Mouse (Mus musculus) ovary, postnatal 10 days (tissue): Measurements from ENCODE around the gene Pax5.
A peak's percentile ranks its signal among the peaks of the same experiment; 100 is the strongest.

Source experiments
- DNase-seq: peaks from one replicate; pipeline ENCODE4 v3.0.0; 2022; ENCODE audit warnings: low spot score

The Pax5 gene

GRCm38 (mm10) chr4:44705151-44705550, 5.1 kb downstream of the Pax5 start:
- no peak for DNase-seq

DNA sequence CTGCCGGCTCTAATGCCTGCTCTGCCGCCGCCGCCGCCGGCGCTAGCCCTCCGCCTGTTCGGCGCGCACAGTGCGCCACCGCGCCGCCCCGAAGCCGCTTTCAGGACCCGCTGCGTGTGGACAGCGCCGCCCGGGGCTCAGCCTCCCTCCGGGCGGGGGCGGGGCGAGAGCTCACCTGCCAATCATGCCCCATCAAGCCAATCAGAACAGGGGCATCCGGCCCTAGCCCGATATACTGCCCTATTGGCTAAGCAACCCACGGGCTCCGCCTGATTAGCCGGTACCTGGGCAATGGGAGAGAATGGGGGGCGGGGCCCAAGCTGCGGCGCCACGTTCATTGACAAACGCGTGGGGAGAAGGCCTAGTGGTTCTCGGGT, 5.9 kb downstream of the Pax5 start:
- DNase-seq = peak; percentile 71

DNA sequence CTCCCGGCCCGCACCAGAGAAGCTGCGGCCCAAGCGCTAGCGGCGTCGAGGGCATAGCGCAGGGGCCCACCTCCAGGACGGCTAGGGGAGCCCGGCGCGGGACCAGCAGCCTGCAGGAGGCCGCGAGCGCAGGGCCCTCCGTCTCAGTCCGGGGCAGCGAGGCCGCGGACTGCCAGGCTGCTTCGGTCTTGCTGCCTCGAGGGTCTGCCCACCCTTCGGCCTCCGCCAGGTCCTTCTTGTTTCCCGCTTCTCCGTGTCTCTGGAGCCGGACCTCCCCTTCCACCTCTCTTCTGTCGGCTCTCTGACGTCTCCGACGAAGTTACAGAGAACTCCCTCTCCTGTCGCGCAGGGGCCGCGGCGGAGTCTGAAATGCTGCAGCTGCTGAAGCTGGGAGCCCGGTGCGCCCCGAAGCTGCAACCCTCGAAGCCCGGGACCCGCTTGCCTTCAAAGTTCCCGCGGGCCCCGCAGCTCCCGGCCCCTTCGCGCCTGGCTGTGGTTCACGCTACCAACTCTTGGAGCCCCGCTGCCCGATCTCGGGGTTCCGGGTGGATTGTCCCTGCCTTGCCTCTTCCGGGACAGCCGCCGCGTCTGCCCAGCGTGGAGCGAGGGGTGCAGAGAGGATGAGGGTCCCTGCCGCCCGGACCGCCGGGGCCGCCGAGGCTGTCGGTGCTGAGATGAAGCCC, 6.5 kb downstream of the Pax5 start:
- no peak for DNase-seq

GRCm38 (mm10) chr4:44702891-44703685, 7.2 kb downstream of the Pax5 start:
- no peak for DNase-seq

DNA sequence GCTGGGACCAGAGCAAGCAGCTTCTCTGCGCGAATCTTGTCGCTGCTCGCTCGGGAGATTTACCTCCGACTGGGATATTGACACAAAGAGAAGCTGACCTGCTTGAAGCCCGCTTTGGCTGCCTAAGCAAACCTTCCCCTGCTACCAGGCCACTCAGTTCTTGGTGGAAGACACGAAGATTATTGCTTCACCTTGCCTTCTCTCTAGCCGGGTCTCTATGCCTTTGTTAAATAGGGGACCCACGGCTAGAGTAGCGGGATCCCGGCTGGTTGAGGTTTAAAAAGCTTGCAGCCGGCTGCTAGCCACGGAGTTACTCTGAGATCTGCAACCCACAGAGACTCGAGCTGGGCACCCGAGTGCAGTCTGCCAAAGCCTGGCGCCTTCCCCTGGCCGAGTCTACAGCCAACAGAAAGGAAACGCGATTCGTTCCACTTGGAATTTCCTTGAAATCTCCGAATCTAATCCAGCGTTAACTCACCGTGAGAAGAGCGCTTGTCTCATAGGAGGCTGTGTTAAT, 8.2 kb downstream of the Pax5 start:
- DNase-seq = no peak

DNA sequence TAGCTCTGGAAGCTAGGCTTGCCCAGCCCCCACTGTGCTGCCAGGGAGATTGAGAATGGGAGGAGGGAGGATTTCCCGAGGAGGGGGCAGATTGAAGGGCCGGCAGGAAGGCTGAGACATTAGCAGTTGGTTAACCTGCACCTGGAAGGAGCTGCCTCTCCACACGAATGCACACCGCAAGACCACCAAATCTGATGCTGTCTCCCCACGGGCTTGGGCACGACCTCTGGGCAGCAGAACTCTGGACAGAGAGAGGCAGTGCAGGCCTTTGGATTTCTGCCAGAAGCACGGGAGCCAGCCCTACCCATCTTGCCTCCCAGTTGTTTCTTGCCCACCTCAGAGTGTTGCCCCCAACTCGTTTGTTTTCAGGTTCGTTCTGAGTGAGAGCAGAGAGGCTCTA, 8.8 kb downstream of the Pax5 start:
- no peak for DNase-seq

GRCm38 (mm10) chr4:44696676-44697075, 13.6 kb downstream of the Pax5 start:
- DNase-seq = no peak

DNA sequence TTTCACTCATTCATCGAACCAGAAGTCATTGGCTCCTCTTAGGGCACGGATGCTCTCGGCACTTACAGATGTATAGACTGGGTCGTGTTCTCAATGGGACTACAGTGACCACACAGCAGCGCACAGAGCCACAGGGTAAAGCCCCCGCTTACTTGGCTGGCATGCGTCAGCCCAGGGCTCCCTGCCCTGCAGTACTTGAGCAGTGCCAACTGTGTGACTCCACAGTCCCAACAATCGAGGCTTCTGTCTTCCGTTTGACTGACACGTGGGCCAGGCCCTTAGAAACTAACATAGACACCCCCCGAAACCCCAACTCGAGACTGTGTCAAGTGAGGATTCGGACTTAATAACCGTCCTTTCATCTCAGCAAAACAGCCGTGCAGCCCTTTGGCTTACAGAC, 15.9 kb downstream of the Pax5 start:
- DNase-seq = no peak

GRCm38 (mm10) chr4:44685582-44685981, 24.7 kb downstream of the Pax5 start:
- DNase-seq = no peak

DNA sequence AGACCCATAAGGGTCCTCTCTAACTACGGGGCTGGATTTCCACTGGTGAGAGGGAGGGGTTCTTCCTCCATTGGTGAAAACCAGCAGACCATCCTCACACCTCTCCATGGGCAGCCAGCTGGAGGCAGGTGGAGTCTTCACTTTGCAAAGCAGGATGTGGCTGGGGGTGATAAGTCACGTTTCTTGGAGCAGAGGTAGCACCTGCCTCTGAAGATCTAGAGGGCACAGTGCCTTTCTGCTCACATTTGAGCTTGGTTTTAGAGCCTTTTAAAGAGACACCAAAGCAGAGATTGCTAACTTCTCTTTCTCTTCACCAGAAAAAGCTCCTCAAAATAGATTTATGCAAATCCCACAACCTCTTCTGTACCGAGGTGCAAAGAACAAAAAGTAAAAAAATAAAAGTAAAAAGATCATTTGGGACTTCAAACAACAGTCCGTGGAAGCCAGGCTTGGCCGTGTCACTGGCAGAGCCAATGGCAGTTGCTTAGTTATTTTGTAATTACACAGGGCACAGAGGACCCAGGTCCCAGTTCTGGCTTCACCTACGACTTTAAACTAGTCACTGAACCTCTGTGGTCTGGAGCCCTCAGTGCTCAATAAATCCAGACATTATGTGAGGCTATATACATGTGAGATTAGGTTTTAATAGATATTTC, 29.9 kb downstream of the Pax5 start:
- DNase-seq = no peak

DNA sequence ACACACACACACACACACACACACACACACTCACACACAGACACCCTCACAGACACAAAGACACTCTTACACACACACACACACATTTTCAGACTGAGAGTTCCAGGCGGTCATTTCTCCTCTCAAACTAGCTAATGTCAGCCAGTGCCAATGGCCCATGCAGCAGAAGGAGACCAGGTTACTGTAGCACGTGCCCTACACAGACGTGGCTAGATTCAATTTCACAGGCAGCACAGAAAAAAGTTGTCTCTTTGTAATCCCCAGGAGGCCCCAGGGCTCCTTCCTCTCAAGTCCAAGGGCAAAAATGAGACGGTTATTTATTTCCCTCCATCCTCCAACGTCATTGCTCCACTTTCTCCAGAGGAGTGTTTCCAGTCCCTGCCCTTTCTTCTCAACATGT, 31.6 kb downstream of the Pax5 start:
- no peak for DNase-seq

DNA sequence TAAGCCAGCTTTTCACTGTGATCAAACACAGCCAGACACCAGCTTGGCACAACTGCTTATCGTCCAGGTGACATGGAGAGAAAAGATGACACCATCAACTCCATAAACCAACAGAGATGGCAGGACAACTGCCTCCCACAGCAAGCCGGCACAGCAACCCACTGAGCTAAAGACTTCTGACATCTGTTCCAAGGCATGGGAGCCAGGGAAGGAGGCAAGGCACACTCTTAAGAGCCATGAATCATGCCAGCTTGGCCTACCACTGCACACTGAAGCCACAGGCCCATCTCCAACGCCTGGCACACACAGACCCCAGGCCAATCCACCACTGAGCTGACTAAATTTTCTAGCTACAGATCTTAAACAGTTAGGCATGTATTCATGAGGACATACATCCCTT, 32.3 kb downstream of the Pax5 start:
- no peak for DNase-seq

DNA sequence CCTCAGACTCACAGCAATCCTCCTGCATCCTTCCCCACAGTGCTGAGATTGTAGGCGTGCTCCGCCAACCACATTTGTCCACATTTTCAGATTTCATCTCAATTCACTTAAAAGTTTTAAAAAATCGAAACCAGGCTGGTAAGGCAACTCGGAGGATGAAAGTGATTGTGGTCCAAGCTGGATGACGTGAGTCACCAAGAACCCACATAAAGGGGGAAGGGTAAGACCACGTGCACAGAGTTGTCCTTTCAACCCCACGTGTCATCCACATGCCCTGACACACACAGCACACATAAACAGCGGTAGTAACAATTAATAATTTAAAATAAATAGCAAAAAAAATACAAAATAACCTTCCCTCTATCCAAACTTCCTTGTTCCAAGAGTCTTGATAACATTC, 35.3 kb downstream of the Pax5 start:
- DNase-seq = no peak

DNA sequence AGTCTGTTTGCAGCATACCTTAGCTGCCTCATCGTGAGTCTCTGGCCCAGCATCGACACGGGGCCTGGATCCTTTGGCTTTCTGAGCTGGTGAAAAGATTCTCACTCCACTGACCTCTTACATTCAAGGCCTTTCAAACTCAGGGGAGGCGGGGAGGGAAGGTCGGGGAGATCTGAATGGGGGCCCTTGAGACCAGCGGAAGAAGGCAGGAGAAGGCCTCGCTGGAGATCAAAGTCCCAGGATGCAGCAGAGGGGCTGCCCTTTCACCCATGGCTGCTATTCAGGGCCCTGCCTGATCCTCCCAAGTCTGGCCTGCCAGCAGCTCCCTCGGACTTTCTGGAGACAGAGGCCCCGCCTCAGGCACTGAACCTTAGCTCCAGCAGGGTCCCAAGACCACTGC, 36.6 kb downstream of the Pax5 start:
- no peak for DNase-seq

DNA sequence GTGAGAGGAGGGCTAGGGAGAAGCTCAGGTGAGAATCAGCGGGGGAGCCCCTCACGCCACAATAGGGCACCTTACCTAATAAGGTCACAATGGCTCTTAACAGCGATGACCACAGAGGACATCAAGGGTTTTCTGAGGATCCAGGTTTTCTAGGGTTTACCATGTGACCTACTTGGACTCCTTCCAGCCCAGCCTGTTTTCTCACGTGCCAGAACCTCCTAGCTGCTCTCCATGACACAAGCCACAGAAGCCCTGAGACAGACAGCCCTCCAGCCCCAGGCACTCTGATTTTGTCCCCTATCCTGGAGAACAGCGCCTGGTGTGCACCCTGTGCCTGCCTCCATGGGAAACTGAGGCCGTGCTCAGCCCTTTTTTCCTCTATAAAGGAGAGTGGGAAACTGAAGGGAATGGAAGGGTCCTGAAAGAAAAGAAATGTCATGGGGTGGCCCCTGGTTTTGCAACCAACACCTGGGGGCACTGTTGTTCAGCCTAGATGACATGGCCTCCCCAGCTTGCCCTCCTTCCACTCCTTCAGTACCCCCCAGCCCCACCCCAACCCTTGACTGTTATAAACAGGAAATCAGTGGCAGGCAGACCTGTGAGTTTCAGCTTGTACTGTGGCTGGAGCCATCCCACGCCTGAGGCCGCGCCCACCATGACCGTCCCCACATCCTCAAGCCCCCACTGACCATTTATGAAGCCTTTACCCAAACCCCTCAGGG, 37.9 kb downstream of the Pax5 start:
- no peak for DNase-seq

- DNase-seq = no peak
Observed at GRCm38 (mm10) chr4:44671486-44671885, 38.8 kb downstream of the Pax5 start.

DNA sequence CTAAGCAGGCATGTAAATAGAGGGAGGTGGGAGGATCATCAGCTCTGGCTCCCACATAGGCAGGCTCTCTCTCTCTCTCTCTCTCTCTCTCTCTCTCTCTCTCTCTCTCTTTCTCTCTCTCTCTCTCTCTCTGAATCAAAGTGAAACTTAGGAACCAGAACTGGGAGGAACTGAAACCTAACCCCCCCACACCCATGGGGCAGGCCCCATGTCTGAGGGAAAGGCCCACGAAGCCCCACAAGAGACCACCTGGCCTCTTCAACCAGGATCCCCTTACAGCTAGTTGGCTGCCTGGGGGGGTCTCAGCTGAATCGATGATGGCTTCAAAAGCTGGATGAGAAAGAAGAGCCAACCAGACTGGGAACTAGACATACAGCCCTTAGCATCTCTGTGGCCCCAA, 39.3 kb downstream of the Pax5 start:
- no peak for DNase-seq

DNA sequence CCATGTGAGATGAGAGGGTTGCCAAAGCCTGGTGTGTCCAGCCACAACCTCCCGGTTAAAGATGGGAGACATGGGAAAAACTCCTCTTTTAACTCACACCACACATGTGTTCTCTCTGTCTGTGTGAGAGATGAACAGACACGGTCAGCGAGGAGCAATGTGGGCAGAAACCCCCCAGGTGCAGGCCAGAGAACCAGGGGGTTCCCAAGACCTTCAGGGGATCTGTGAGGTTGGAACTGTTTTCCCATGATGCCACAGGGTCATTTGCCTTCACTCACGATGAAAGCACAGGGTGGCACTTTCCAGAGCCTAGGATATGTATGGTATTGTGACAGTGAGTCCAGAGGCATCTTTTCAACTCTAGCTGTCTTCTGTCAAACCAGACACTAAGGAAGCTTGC, 39.9 kb downstream of the Pax5 start:
- no peak for DNase-seq

DNA sequence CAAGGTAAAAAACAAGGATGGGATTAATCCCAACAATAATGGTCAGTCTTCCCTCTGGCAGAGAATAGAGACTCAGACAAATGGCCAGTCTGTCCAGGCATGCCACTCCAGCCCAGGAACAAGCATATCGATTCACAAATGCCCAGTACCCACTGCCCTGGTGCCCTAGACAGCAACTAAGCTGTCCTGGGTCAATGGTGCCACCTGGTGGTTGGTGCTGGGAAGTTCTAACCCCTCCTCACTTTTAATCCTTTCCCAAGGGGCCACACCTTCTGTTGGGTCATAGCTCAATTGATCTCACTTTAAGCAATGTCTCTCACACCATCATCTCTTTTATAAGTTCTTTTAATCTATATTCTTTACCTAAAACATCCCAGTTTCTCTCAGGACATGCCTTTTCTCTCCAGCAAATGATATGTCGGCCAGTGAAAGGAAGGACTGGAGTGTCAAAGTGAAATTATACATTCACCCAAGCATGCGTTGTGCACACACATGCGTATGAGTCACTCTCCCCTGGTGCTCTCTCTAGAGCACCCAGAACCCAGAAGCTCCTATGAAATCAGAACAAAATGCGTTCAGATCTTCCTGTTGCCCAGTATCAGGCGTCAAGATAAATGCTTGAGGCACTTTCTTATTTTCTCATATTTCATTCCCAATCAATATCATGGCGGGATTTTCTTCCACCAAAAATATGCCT, 40.7 kb downstream of the Pax5 start:
- DNase-seq = no peak

- no peak for DNase-seq
Observed at GRCm38 (mm10) chr4:44668574-44668973, 41.7 kb downstream of the Pax5 start.

DNA sequence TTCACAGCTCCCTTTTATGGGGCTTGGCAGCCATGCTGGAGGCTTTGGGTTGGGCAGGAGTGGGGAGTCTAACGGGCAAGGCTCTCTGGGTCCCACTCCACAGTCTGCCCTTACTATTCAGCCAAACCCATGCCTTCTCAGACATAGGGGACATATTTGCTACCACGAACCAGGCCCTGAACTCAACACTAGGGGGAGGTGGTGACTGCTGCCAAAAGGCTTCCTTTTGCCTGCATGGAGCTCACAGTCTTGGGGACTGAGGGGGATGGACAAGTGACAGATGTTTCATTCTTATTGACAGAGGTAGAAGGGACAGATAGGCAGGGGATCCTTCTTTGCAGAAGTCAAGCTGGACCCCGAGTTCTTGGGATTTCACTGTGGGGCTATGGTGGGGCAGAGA, 42.1 kb downstream of the Pax5 start:
- DNase-seq = no peak

- DNase-seq = no peak
Observed at GRCm38 (mm10) chr4:44667369-44667768, 42.9 kb downstream of the Pax5 start.
